In the genomic region with DNA sequence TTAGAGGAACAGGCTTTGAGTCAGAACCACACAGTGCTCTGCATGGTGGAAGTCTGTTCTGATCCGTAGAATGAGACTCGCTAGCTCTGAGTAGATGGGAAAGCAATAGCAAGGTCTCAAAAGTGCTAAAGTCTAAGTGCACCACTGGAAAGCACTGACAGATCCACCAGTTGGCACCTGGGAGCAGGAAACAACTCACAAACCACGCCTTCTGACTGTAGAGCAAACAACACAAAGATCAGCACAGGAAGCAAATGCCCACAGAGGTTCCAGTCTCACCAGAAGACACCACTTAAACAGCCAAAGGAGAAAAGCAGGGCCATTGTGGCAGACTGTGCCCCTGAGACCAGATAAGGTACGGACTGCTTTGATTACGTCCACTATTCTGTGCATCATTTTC, we compare ENCODE assay signal across 21 mouse cellular contexts.
DNase-seq lines count a peak whose midpoint lies in the region; ATAC-seq and TF ChIP-seq lines count a peak whose summit lies in the region.
"Had no signal": no experiment of that assay in that cellular context is flagged by ENCODE, and none has a peak within 500 bp of the region (broad histone marks: within the 10 kb centered on the region; RNA-seq: fewer than 3 reads in every experiment).

No protein-coding gene starts in this region.

- peak; percentile 3 for DNase-seq in CD4-positive, CD25-positive, alpha-beta regulatory T cell, adult 2 months (ENCODE audit: low read depth, low spot score)
- DNase-seq in thymus, postnatal 36 days = peak; percentile 9 to 16
- DNase-seq in thymus, postnatal 25 days = no peak
- DNase-seq in limb, embryonic 10.5 days (ENCODE audit: low spot score) = peak; percentile 15
- no peak for DNase-seq in lung, adult 2 months
- no peak for DNase-seq in spleen, adult 12 weeks (ENCODE audit: low spot score)
- DNase-seq: adrenal gland, adult 2 months; adrenal gland, postnatal 25 days; B cell, adult 2 months; cerebellum, adult 18-20 months; cerebellum, postnatal 10 days; forebrain, postnatal 0 days; gastrocnemius, adult 2 months; gastrocnemius, postnatal 36 days; heart, adult 18-20 months; heart, postnatal 14 days had no signal

- no peak overlapping the region for H3K4me3 ChIP-seq in limb, embryonic 10.5 days
- H3K4me3 ChIP-seq in lung, adult 2 months (replicated peaks; ENCODE audit: extremely low read depth, low read depth, low read length) = no peak overlapping the region
- H3K4me3 ChIP-seq: embryonic facial prominence, embryonic 10.5 days; forebrain, embryonic 13.5 days; gastrocnemius, adult 2 months; heart, embryonic 15.5 days had no signal

- H3K27me3 ChIP-seq in limb, embryonic 10.5 days (ENCODE audit: low read depth, poor library complexity, severe bottlenecking) = no peaks in the 10 kb centered on the region
- H3K27me3 ChIP-seq: forebrain, embryonic 13.5 days; heart, embryonic 15.5 days had no signal

- H3K9me3 ChIP-seq in limb, embryonic 10.5 days (replicated peaks) = no peaks in the 10 kb centered on the region
- H3K9me3 ChIP-seq: embryonic facial prominence, embryonic 10.5 days; forebrain, embryonic 13.5 days; heart, embryonic 15.5 days had no signal

- no peak for TF ChIP-seq CTCF in lung, adult 2 months (IDR thresholded peaks at IDR 0.05; ENCODE audit: insufficient read depth, low read length)

- no peak for ATAC-seq in CD4-positive, CD25-positive, alpha-beta regulatory T cell, adult 4 months
- ATAC-seq: forebrain, embryonic 13.5 days; forebrain, postnatal 0 days had no signal

- no peak overlapping the region for H3K27ac ChIP-seq in limb, embryonic 10.5 days
- H3K27ac ChIP-seq: embryonic facial prominence, embryonic 10.5 days; forebrain, embryonic 13.5 days; gastrocnemius, adult 2 months; heart, embryonic 15.5 days; hindbrain, embryonic 14.5 days had no signal

- H3K4me1 ChIP-seq in limb, embryonic 10.5 days = no peaks in the 10 kb centered on the region
- H3K4me1 ChIP-seq in lung, adult 2 months (ENCODE audit: control insufficient read depth, insufficient read depth, low read length) = no peaks in the 10 kb centered on the region
- H3K4me1 ChIP-seq: embryonic facial prominence, embryonic 10.5 days; forebrain, embryonic 13.5 days; heart, embryonic 15.5 days had no signal

- no peaks in the 10 kb centered on the region for H3K36me3 ChIP-seq in limb, embryonic 10.5 days
- H3K36me3 ChIP-seq: embryonic facial prominence, embryonic 10.5 days; heart, embryonic 15.5 days had no signal

- TF ChIP-seq POLR2A in lung, adult 2 months (IDR thresholded peaks at IDR 0.05; ENCODE audit: borderline replicate concordance, extremely low read depth, low read depth, low read length) = no peak

- WGBS in limb, embryonic 10.5 days = 85% methylated on average over 5 of the region's 5 CpGs
- 70% methylated on average over 5 of the region's 5 CpGs for WGBS in lung, adult 2 months

Comparison
In these comparisons a context has a peak if more than half of its experiments do, and no peak if none do; other contexts are left out.
1. DNase-seq: peak in CD4-positive, CD25-positive, alpha-beta regulatory T cell, adult 2 months (single experiment), thymus, postnatal 36 days (2 of 2) and limb, embryonic 10.5 days (single experiment); none in thymus, postnatal 25 days (single experiment), lung, adult 2 months (single experiment) and spleen, adult 12 weeks (single experiment).